Mouse (Mus musculus): ENCODE measurements around the gene Dpy30. TPM values are rescaled to one million over a fixed set of nuclear protein-coding genes. Genes with fewer than 3 reads are reported as not detected.

Gene Dpy30
- polyA plus RNA-seq, 1 experiment from 2014 or later = 209 TPM

DNA sequence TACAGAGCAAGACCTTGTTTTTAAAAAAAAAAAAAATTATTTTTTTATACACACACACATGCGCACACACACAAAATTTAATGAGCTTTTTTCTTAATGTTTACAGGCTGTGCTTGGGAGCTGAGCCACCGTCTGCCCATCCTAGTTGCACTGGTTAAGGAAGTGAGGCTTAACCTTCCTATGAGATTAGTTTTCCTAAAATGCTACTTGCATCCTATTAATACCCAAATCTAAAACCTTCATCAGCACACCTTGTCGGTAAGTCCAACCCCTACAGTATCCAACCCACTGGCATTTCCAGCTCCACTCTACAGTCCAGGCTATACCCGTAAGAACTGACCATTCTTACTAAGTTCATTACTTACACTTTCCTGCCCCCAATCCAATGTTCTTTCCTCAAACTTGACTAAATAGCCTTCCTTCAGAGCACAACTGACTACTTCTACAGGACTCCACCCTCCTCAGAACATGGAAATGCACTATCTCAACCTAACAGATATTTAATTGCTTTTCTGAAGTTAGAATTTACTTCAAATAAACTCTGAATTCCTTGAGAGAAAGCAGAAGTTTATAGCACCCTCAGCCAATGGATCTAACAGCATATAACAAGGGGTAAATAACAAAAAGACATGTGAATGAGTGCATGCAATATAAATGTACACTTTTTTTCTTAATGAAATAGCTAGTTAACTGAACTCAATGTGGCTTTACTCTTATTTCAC lies 31.9 kb downstream of the Dpy30 start:
- Histone ChIP-seq H3K9ac (no peak overlapping the region), H3K9me3 (no peaks in the 10 kb centered on the region; the same call in 1 of the 2 replicates), H3K27me3 (replicated peaks) (no peaks in the 10 kb centered on the region), H3K4me2 (replicated peaks) (no peak overlapping the region), H3K4me3 (no peak overlapping the region), H3K36me3 (no peaks in the 10 kb centered on the region), H3K4me1 (peaks cover 18% of the 10 kb centered on the region), H3K27ac (no peak overlapping the region)
- no peak for ATAC-seq (ENCODE audit: low FRiP score, low read depth)
- WGBS = 87% methylated on average over 4 of the region's 4 CpGs

DNA sequence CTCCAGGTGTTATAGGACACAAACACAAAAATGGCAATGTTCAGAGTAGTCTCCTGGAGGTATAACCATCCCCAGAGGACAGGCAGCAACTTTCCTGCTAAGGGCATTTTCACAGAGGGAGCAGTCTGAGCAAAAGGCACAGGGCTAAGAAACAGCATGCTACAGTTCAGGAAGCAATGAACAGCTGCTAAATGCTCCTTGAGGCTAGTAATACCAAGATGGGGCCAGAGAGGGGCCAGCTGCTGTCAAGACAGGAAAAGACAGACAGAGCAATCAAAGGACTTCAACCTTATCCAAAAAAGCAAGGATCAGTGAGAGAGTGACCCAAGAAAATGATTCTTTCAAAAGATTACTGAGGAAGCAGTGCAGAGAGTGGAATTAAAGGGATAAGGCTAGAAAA lies 32.9 kb downstream of the Dpy30 start:
- peaks cover 18% of the 10 kb centered on the region for H3K4me1 ChIP-seq
- no peak for ATAC-seq (ENCODE audit: low FRiP score, low read depth)
- H3K27ac ChIP-seq = no peak overlapping the region
- no peak overlapping the region for H3K4me3 ChIP-seq
- no peaks in the 10 kb centered on the region; the same call in 1 of the 2 replicates for H3K9me3 ChIP-seq
- H3K4me2 ChIP-seq (replicated peaks) = no peak overlapping the region
- H3K9ac ChIP-seq = no peak overlapping the region
- H3K27me3 ChIP-seq (replicated peaks) = no peaks in the 10 kb centered on the region
- no peaks in the 10 kb centered on the region for H3K36me3 ChIP-seq

DNA sequence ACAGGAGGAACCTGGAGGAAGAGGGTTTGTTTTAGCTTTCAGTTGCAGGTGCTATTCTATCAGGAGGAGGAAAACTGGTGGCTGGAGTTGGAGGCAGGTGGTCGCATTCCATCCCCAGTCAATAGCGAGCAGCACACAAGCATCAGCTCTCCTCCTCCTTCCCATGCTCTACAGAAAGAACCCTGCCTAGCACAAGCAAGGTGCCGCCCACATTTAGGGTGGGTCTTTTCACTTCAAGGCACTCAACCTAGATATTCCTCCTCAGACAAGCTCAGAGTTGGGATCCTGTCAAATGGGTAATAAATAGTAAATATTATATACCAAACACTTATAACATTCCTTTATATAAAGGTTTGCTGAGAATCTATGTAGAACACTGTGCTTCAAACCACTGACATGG lies 33.5 kb downstream of the Dpy30 start:
- Histone ChIP-seq H3K4me3 (no peak overlapping the region), H3K9me3 (no peaks in the 10 kb centered on the region; the same call in 1 of the 2 replicates), H3K9ac (no peak overlapping the region), H3K27ac (no peak overlapping the region), H3K36me3 (no peaks in the 10 kb centered on the region), H3K4me2 (replicated peaks) (no peak overlapping the region), H3K27me3 (replicated peaks) (no peaks in the 10 kb centered on the region), H3K4me1 (peaks cover 18% of the 10 kb centered on the region)
- no peak for ATAC-seq (ENCODE audit: low FRiP score, low read depth)
- WGBS = 74% methylated on average over 3 of the region's 3 CpGs

DNA sequence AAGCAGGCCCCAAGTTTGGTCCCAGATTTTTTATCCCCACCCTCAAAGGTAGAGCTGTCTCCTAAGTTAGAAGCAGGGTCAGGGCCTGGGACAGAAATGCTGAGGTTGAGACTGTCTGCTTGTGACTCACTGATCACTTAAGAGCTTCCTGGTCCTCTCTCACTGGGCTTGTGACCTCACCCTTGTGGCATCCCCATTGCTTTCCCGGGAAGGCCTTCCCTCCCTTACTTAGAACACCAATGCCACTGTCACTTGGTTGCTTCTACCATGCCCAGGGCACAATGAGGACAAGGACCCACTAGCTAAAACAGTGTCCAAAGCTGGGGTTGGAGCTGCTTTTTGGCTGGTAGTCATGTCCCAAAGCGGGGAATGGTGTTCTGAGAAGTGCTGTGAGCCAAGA lies 35.1 kb downstream of the Dpy30 start:
- peaks cover 18% of the 10 kb centered on the region for H3K4me1 ChIP-seq
- WGBS = 100% methylated on average over 2 of the region's 2 CpGs
- no peak overlapping the region for H3K4me2 ChIP-seq (replicated peaks)
- H3K36me3 ChIP-seq = no peaks in the 10 kb centered on the region
- no peak overlapping the region for H3K9ac ChIP-seq
- H3K27me3 ChIP-seq (replicated peaks) = no peaks in the 10 kb centered on the region
- no peak overlapping the region for H3K27ac ChIP-seq
- no peaks in the 10 kb centered on the region; the same call in 1 of the 2 replicates for H3K9me3 ChIP-seq
- H3K4me3 ChIP-seq = no peak overlapping the region
- ATAC-seq (ENCODE audit: low FRiP score, low read depth) = no peak

DNA sequence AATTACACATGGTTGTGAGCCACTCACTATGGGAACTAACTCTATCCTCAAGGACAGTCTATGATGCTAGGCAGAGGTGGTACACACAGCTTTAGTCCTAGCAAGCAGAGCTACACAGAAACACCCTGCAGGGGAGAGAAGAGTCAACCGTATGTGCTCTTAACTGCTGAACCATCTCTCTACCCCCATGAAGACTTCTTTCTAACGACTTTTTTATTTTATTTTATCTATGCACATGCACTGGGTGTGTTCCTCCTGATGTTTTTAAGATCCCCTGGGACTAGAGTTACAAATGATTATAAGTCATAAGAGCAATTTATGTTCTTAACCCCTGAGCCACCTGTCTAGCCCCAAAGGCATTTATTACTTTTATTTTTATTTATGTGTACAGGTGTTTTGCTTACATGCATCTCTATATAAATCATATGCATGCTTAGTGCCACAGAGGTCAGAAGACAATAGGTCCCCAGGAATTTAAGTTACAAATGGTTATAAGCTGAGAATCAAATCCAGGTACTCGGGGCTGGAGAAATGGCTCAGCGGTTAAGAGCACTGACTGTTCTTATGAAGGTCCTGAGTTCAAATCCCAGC lies 37.5 kb downstream of the Dpy30 start:
- Histone ChIP-seq H3K27me3 (replicated peaks) (no peaks in the 10 kb centered on the region), H3K4me1 (peaks cover 6% of the 10 kb centered on the region), H3K4me3 (no peak overlapping the region), H3K9me3 (no peaks in the 10 kb centered on the region; the same call in 1 of the 2 replicates), H3K9ac (no peak overlapping the region), H3K27ac (no peak overlapping the region), H3K36me3 (no peaks in the 10 kb centered on the region), H3K4me2 (replicated peaks) (no peak overlapping the region)
- no peak for ATAC-seq (ENCODE audit: low FRiP score, low read depth)
- WGBS = 86% methylated on average over 4 of the region's 4 CpGs

DNA sequence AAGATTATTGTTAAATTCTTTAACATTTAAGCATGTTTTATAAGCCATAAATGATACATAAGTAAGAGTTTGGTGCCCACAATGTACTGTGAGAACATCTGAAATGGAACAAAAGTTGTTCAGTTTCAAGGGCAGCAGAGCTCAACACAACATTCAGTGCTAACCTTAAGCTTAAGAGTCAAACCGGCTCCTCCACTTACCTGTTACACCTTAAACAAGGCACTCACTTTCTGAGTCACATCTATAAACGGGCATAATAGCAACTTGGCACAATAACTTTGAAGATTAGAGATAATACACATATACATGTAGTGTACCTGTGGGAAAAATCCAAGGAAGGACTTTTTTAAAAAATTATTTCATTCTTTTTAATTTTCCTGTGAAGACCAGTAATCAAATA lies 38.0 kb downstream of the Dpy30 start:
- H3K4me2 ChIP-seq (replicated peaks) = no peak overlapping the region
- H3K9ac ChIP-seq = no peak overlapping the region
- H3K27ac ChIP-seq = no peak overlapping the region
- no peaks in the 10 kb centered on the region for H3K36me3 ChIP-seq
- ATAC-seq (ENCODE audit: low FRiP score, low read depth) = no peak
- no peaks in the 10 kb centered on the region for H3K27me3 ChIP-seq (replicated peaks)
- no peak overlapping the region for H3K4me3 ChIP-seq
- WGBS = 88% methylated on average over 2 of the region's 2 CpGs
- H3K4me1 ChIP-seq = peaks cover under 1% of the 10 kb centered on the region
- no peaks in the 10 kb centered on the region; the same call in 1 of the 2 replicates for H3K9me3 ChIP-seq

DNA sequence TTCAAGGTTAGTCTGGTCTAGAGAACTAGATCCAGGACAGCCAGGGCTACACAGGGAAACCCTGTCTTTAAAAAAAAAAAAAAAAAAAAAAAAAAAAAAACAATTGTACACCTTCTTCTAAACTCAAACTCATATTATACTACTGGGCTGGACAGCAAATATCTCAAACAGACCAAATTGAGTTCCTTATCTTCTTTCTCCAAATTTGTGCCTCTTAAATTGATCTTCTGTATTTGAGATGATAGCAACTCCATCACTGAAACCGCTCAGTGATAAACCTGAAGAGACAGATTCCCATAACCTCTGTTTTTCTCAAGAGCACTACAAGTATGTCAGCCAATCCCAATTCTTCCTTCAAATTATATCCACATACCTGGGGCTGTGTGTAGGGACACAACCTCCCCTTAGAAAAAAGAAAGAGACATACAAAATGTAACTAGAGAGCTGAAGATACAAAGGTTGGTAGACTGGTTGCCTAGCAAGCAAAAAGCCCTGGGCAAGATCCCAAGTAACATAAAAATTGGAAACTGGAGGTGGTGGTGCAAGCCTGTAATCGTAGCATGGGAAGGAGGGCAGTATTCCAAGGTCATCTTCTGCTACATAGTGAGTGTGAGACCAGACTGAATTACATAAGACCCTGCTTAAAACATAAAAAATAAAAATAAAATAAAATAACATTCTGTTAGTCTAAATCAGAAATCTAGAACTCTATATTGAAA lies 39.2 kb downstream of the Dpy30 start:
- Histone ChIP-seq H3K27me3 (replicated peaks) (no peaks in the 10 kb centered on the region), H3K4me2 (replicated peaks) (no peak overlapping the region), H3K36me3 (no peaks in the 10 kb centered on the region), H3K4me1 (no peaks in the 10 kb centered on the region), H3K9me3 (no peaks in the 10 kb centered on the region; the same call in 1 of the 2 replicates), H3K27ac (no peak overlapping the region), H3K9ac (no peak overlapping the region), H3K4me3 (no peak overlapping the region)
- no peak for ATAC-seq (ENCODE audit: low FRiP score, low read depth)
- WGBS = 95% methylated on average over 2 of the region's 2 CpGs

DNA sequence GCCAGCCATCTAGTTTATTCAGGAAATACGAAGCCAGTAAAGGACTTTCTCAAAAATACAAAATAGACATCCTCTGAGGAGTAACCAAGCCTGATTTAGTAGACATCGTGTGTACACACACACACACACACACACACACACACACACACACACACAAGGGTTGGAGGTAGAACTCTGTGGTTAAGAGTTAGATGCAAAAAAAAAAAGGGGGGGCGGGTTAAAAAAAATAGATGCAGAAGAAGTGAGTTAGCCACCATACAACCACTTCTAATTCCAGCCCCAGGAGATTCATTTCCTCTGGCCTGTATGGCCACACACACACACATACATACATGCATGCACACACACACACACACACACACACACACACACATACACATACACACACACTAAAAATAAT lies 41.7 kb downstream of the Dpy30 start:
- 98% methylated on average over 3 of the region's 3 CpGs for WGBS
- H3K4me2 ChIP-seq (replicated peaks) = no peak overlapping the region
- no peak overlapping the region for H3K9ac ChIP-seq
- no peaks in the 10 kb centered on the region for H3K4me1 ChIP-seq
- no peaks in the 10 kb centered on the region for H3K27me3 ChIP-seq (replicated peaks)
- ATAC-seq (ENCODE audit: low FRiP score, low read depth) = no peak
- H3K9me3 ChIP-seq = no peaks in the 10 kb centered on the region
- no peaks in the 10 kb centered on the region for H3K36me3 ChIP-seq
- no peak overlapping the region for H3K4me3 ChIP-seq
- H3K27ac ChIP-seq = no peak overlapping the region

DNA sequence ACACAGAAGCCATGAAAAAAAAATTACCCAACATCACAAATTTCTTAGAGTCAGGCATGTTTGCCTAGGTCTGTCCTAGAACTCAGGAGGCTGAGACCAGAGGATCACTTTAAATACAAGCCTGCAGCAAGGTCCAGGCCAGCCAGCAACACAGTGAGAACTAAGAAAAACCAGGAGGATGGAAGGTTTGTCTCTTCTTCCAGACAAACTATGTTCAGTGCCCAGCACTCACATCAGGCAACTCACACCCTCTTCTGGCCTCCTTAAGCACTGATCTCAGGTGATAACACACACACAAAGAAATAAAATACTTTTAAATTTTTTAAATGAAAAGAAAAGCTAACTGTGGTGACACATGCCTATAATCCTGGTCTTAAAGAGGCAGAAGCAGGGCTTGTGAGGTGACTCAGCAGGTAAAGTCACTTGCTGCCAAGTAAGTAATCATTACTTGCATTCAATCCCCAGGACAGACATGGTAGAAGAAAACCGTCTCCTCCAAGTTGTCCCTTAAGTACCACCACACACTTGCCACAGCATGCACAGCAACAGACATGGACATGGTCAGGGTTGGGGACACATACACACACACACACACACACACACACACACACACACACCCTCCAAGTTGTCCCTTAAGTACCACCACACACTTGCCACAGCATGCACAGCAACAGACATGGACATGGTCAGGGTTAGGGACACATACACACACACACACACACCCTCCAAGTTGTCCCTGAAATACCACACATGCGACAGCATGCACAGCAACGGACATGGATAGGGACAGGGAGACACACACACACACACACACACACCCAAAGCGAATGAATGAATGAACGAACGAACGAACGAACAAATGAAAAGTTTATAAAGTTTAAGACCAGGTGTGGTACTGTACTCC lies 44.5 kb downstream of the Dpy30 start:
- no peaks in the 10 kb centered on the region for H3K4me1 ChIP-seq
- no peak for ATAC-seq (ENCODE audit: low FRiP score, low read depth)
- H3K27ac ChIP-seq = no peak overlapping the region
- H3K4me2 ChIP-seq (replicated peaks) = no peak overlapping the region
- no peak overlapping the region for H3K4me3 ChIP-seq
- H3K9me3 ChIP-seq = no peaks in the 10 kb centered on the region
- H3K27me3 ChIP-seq (replicated peaks) = no peaks in the 10 kb centered on the region
- H3K9ac ChIP-seq = no peak overlapping the region
- H3K36me3 ChIP-seq = 0 out of 2 replicates have a peak, but pooled peaks cover 6% of the 10 kb centered on the region
- WGBS = 95% methylated on average over 8 of the region's 8 CpGs

DNA sequence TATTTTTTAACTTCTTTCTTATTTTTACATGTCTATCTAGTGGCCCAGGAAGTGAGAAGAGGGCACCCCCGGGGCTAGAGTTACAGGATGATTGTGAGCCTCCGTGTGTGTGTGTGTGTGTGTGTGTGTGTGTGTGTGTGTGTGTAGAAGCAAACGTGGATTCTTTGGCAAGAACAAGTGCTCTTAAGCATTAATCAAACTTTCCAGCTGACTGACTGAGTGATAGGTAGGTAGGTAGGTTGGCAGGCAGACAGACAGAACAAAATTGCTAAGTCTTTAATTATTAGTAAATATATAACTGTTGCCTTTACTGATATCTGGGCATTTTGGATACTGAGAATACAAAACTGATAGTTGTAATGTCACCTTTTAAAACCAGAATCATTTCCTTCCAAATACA lies 49.3 kb downstream of the Dpy30 start:
- no peak for ATAC-seq (ENCODE audit: low FRiP score, low read depth)
- WGBS = 88% methylated on average over 3 of the region's 3 CpGs

DNA sequence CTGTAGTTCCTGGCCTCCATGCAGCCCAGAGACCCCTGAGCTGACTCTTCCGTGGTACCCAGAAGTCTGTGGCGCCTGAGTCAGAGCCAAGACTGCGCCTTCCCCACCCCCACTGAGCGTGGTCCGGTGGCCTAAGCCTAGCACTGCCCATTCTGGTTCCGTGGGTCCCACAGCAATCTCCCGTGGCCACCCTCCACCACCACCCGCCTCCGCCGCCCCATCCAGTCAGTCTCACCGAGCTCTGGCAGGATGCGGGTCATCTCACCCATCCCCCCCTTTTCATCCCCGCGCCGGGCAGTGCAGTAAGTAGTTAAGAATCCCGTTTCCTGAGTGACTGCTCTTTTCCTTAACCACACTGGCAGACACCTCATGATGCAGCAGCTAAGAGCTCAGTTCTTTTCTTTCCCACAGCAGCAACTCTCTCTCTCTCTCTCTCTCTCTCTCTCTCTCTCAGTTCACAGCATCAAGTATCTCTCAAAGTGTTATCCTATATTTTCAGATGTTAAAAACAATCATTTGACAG lies 51.0 kb downstream of the Dpy30 start:
- Histone ChIP-seq H3K4me1 (no peaks in the 10 kb centered on the region), H3K27ac (no peak overlapping the region), H3K9ac (no peak overlapping the region), H3K9me3 (no peaks in the 10 kb centered on the region), H3K4me2 (replicated peaks) (no peak overlapping the region), H3K4me3 (no peak overlapping the region), H3K27me3 (replicated peaks) (no peaks in the 10 kb centered on the region), H3K36me3 (0 out of 2 replicates have a peak, but pooled peaks cover 6% of the 10 kb centered on the region)
- WGBS = 81% methylated on average over 16 of the region's 16 CpGs
- no peak for ATAC-seq (ENCODE audit: low FRiP score, low read depth)

More for the DNA sequence above, 49.3 kb downstream of the Dpy30 start:
- Histone ChIP-seq H3K9ac (no peak overlapping the region), H3K9me3 (no peaks in the 10 kb centered on the region), H3K27ac (no peak overlapping the region), H3K4me2 (replicated peaks) (no peak overlapping the region), H3K4me1 (no peaks in the 10 kb centered on the region), H3K36me3 (0 out of 2 replicates have a peak, but pooled peaks cover 6% of the 10 kb centered on the region), H3K27me3 (replicated peaks) (no peaks in the 10 kb centered on the region), H3K4me3 (no peak overlapping the region)
